Mouse (Mus musculus) inflammation-experienced regulatory T-cells, adult 6 months (primary cell): ENCODE results near the gene C130074G19Rik. TPM values are rescaled to one million over a fixed set of nuclear protein-coding genes. Genes with fewer than 3 reads are reported as not detected.

Experiments used
- ATAC-seq: one replicate; pipeline ENCODE4 v1.8.0; 2017
- polyA plus RNA-seq, 3 experiments: library from polyadenylated mRNA; unstranded; fragments of 100-300 nt; shearing (Covaris generic); gene quantifications; one replicate each; pipeline ENCODE4 v1.2.1; 2017

C130074G19Rik gene
- polyA plus RNA-seq, 3 experiments from 2014 or later, result not detected

GRCm38 (mm10) chr1:184872069-184872819 lies 10.8 kb downstream of the C130074G19Rik start:
- no peak for ATAC-seq

- ATAC-seq, result no peak
Observed at GRCm38 (mm10) chr1:184871506-184871905, 11.5 kb downstream of the C130074G19Rik start.

- no peak for ATAC-seq
Observed at GRCm38 (mm10) chr1:184870646-184871385, 12.2 kb downstream of the C130074G19Rik start.

- ATAC-seq, result no peak
Observed at GRCm38 (mm10) chr1:184869939-184870565, 13.0 kb downstream of the C130074G19Rik start.

GRCm38 (mm10) chr1:184867640-184868120 lies 15.3 kb downstream of the C130074G19Rik start:
- ATAC-seq, result no peak

- no peak for ATAC-seq
Observed at GRCm38 (mm10) chr1:184864381-184864801, 18.6 kb downstream of the C130074G19Rik start.

- ATAC-seq, result no peak
Observed at GRCm38 (mm10) chr1:184862636-184863035, 20.4 kb downstream of the C130074G19Rik start.

- no peak for ATAC-seq
Observed at GRCm38 (mm10) chr1:184861551-184861950, 21.5 kb downstream of the C130074G19Rik start.

GRCm38 (mm10) chr1:184860276-184860675 lies 22.7 kb downstream of the C130074G19Rik start:
- no peak for ATAC-seq

- no peak for ATAC-seq
Observed at GRCm38 (mm10) chr1:184858253-184858652, 24.8 kb downstream of the C130074G19Rik start.

GRCm38 (mm10) chr1:184857216-184857615 lies 25.8 kb downstream of the C130074G19Rik start:
- no peak for ATAC-seq

- no peak for ATAC-seq
Observed at GRCm38 (mm10) chr1:184853922-184854321, 29.1 kb downstream of the C130074G19Rik start.

- ATAC-seq, result no peak
Observed at GRCm38 (mm10) chr1:184853339-184853738, 29.7 kb downstream of the C130074G19Rik start.

- peak; percentile 82 for ATAC-seq
Observed at GRCm38 (mm10) chr1:184851741-184852618, 31.0 kb downstream of the C130074G19Rik start.

GRCm38 (mm10) chr1:184851166-184851565 lies 31.9 kb downstream of the C130074G19Rik start:
- no peak for ATAC-seq

- no peak for ATAC-seq
Observed at GRCm38 (mm10) chr1:184846973-184847372, 36.0 kb downstream of the C130074G19Rik start.

- ATAC-seq, result no peak
Observed at GRCm38 (mm10) chr1:184846092-184846750, 36.8 kb downstream of the C130074G19Rik start, which contains the start of gene Marc2. Gene Marc2, minus strand, starts transcription at chr1:184846451.

- ATAC-seq, result peak; percentile 91
Observed at GRCm38 (mm10) chr1:184845111-184846071, 37.6 kb downstream of the C130074G19Rik start.

- ATAC-seq, result no peak
Observed at GRCm38 (mm10) chr1:184844326-184845066, 38.5 kb downstream of the C130074G19Rik start.
